Mouse (Mus musculus): ENCODE measurements at regions not wholly inside any gene's neighbourhood (a gene's known extent, or its start where the extent isn't known, plus 50 kb on each side); places are given as distances from the start of the nearest gene placed in this dataset.

DNA sequence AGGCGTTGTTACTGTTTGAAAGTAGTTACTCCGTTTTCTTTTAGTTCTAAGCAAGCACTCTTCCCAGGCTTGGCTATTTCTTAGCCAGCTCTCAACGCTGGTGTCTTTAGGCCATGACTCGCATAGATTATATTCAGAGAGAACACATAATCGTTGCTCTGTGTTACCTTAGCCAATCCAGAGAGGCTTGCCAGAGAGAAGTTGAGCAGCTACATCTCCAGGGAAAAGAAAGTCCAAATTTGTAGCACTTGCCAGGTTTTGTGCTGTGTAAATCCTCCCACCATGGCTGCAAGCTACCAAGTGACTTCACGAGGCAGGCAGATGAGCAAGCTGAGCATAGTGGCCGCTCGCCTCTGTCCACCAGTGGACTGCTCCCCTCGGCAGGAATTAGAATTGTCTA, 163.3 kb upstream of the Fn1 start:
- TF ChIP-seq CTCF (IDR thresholded peaks at IDR 0.05; ENCODE audit: insufficient read depth, low read length) (no peak), POLR2A (IDR thresholded peaks at IDR 0.05; ENCODE audit: borderline replicate concordance, extremely low read depth, low read depth, low read length) (no peak)

Measured in lung, adult 2 months (tissue).